Mouse (Mus musculus): ENCODE measurements around the gene Hebp1. TPM values are rescaled to one million over a fixed set of nuclear protein-coding genes. Genes with fewer than 3 reads are reported as not detected.

Hebp1 gene
- polyA plus RNA-seq, 1 experiment = 53.8 TPM

GRCm38 (mm10) chr6:135191906-135192305, 5.9 kb downstream of the Hebp1 start:
- WGBS = 79% methylated on average over 1 of the region's 1 CpGs
- Histone ChIP-seq H3K27ac (ENCODE audit: insufficient read depth, low read length) (no peak overlapping the region), H3K27me3 (ENCODE audit: control insufficient read depth, insufficient read depth, low read length) (no peaks in the 10 kb centered on the region), H3K4me1 (ENCODE audit: control insufficient read depth, insufficient read depth, insufficient read length) (no peaks in the 10 kb centered on the region), H3K36me3 (ENCODE audit: control insufficient read depth, insufficient read depth, low read length) (no peaks in the 10 kb centered on the region), H3K4me3 (ENCODE audit: extremely low read depth, insufficient read depth, insufficient read length) (no peak overlapping the region)
- TF ChIP-seq CTCF (IDR thresholded peaks at IDR 0.05; ENCODE audit: extremely low read depth, insufficient read depth, insufficient read length, insufficient replicate concordance) = no peak
- TF ChIP-seq POLR2A (IDR thresholded peaks at IDR 0.05; ENCODE audit: low read depth, low read length) = no peak
- no peak for DNase-seq (ENCODE audit: low read depth in 1 of 2, low spot score in 2 of 2)

GRCm38 (mm10) chr6:135190122-135190521, 7.7 kb downstream of the Hebp1 start:
- Histone ChIP-seq H3K4me1 (ENCODE audit: control insufficient read depth, insufficient read depth, insufficient read length) (no peaks in the 10 kb centered on the region), H3K4me3 (ENCODE audit: extremely low read depth, insufficient read depth, insufficient read length) (no peak overlapping the region), H3K36me3 (ENCODE audit: control insufficient read depth, insufficient read depth, low read length) (no peaks in the 10 kb centered on the region), H3K27ac (ENCODE audit: insufficient read depth, low read length) (no peak overlapping the region), H3K27me3 (ENCODE audit: control insufficient read depth, insufficient read depth, low read length) (no peaks in the 10 kb centered on the region)
- no peak for DNase-seq (ENCODE audit: low read depth in 1 of 2, low spot score in 2 of 2)
- TF ChIP-seq POLR2A (IDR thresholded peaks at IDR 0.05; ENCODE audit: low read depth, low read length) = no peak
- TF ChIP-seq CTCF (IDR thresholded peaks at IDR 0.05; ENCODE audit: extremely low read depth, insufficient read depth, insufficient read length, insufficient replicate concordance) = no peak
- 87% methylated on average over 6 of the region's 6 CpGs for WGBS

DNA sequence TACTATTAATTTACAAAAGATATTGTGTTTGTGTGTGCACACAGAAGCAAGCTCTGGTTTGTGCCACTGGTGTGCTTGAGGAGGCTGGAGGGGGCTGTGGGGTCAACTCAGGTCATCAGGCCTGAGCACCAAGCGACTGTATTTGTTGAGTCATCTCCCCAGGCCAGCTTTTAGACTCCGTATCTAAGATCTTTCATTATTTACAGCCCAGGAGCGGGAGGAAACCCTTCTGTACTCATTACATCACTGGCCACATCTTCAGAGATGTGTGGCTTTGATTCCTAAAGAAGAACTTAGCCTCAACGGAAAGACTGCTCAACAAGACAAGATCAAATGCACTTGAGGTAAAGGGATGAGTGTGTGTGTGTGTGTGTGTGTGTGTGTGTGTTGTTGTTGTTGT, 9.2 kb downstream of the Hebp1 start:
- WGBS = 27% methylated on average over 4 of the region's 4 CpGs
- no peak overlapping the region for H3K27ac ChIP-seq (ENCODE audit: insufficient read depth, low read length)
- no peak for DNase-seq (ENCODE audit: low read depth in 1 of 2, low spot score in 2 of 2)
- no peak overlapping the region for H3K4me3 ChIP-seq (ENCODE audit: extremely low read depth, insufficient read depth, insufficient read length)
- no peaks in the 10 kb centered on the region for H3K36me3 ChIP-seq (ENCODE audit: control insufficient read depth, insufficient read depth, low read length)
- no peak for TF ChIP-seq CTCF (IDR thresholded peaks at IDR 0.05; ENCODE audit: extremely low read depth, insufficient read depth, insufficient read length, insufficient replicate concordance)
- TF ChIP-seq POLR2A (IDR thresholded peaks at IDR 0.05; ENCODE audit: low read depth, low read length) = no peak
- H3K27me3 ChIP-seq (ENCODE audit: control insufficient read depth, insufficient read depth, low read length) = no peaks in the 10 kb centered on the region
- no peaks in the 10 kb centered on the region for H3K4me1 ChIP-seq (ENCODE audit: control insufficient read depth, insufficient read depth, insufficient read length)

DNA sequence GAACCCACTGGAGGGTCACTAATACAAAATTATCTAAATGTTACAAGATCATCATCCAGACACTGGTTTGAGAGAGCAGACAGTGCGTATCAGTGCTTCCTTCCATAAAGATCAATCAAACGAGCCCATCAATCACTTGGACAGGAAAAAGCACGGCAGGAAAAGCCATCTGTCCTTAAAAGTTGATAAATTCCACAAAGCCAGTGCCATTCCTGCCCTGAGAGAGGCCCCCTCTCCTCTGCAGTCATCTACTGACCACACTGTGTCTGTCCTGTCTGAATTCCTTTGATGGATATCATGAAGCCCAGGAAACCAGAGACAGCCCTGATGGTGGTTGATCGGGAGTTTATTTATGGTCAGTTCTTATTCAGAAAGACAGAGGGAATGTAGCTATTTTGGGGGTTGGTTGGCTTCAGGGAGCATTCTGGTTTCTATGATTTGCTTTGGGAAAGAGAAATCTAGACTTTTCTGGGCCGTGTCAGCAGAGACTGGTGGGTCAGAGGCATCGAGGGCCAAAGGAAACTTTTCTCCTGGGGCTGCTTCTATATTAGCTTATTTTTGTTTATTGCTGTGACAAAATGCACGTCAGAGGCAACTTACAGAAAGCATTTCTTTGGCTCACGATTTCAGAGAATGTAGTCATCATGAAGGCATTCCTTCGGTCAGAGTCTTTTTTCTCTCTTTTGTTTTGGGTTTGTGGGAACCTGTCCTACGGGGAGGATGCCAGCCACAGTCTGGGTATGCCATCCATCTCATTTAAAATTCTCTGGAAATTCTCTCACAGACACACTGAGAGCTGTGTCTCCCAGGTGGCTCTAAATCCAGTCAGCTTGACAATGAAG, 10.5 kb downstream of the Hebp1 start:
- 84% methylated on average over 10 of the region's 10 CpGs for WGBS
- no peaks in the 10 kb centered on the region for H3K4me1 ChIP-seq (ENCODE audit: control insufficient read depth, insufficient read depth, insufficient read length)

GRCm38 (mm10) chr6:135183961-135184360, 13.9 kb downstream of the Hebp1 start:
- Histone ChIP-seq H3K27ac (ENCODE audit: insufficient read depth, low read length) (no peak overlapping the region), H3K4me3 (ENCODE audit: extremely low read depth, insufficient read depth, insufficient read length) (no peak overlapping the region), H3K27me3 (ENCODE audit: control insufficient read depth, insufficient read depth, low read length) (no peaks in the 10 kb centered on the region), H3K4me1 (ENCODE audit: control insufficient read depth, insufficient read depth, insufficient read length) (no peaks in the 10 kb centered on the region), H3K36me3 (ENCODE audit: control insufficient read depth, insufficient read depth, low read length) (no peaks in the 10 kb centered on the region)
- no peak for DNase-seq (ENCODE audit: low read depth in 1 of 2, low spot score in 2 of 2)
- no peak for TF ChIP-seq CTCF (IDR thresholded peaks at IDR 0.05; ENCODE audit: extremely low read depth, insufficient read depth, insufficient read length, insufficient replicate concordance)
- TF ChIP-seq POLR2A (IDR thresholded peaks at IDR 0.05; ENCODE audit: low read depth, low read length) = no peak
- 20% methylated on average over 8 of the region's 8 CpGs for WGBS

More for the DNA sequence above, 10.5 kb downstream of the Hebp1 start:
- no peak for DNase-seq (ENCODE audit: low read depth in 1 of 2, low spot score in 2 of 2)
- H3K36me3 ChIP-seq (ENCODE audit: control insufficient read depth, insufficient read depth, low read length) = no peaks in the 10 kb centered on the region
- H3K27me3 ChIP-seq (ENCODE audit: control insufficient read depth, insufficient read depth, low read length) = no peaks in the 10 kb centered on the region
- H3K27ac ChIP-seq (ENCODE audit: insufficient read depth, low read length) = no peak overlapping the region
- no peak overlapping the region for H3K4me3 ChIP-seq (ENCODE audit: extremely low read depth, insufficient read depth, insufficient read length)
- TF ChIP-seq POLR2A (IDR thresholded peaks at IDR 0.05; ENCODE audit: low read depth, low read length) (no peak), CTCF (IDR thresholded peaks at IDR 0.05; ENCODE audit: extremely low read depth, insufficient read depth, insufficient read length, insufficient replicate concordance) (no peak)

DNA sequence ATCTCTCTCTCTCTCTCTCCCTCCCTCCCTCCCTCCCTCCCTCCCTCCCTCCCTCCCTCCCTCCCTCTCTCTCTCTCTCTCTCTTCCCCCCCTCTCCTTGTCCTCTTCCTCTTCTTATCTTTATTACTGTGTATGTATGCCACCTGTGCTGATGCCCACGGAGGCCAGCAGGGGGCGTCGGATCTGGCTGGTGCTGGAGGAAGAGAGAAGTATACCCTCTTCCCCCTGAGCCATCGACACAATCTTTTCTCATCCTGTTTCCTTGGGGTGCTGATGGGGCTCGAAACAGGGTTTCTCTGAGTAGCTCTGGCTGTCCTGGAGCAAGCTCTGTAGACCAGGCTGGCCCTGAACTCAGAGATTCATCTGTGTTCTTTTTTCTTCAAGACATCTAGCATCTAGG, 14.9 kb downstream of the Hebp1 start:
- Histone ChIP-seq H3K27ac (ENCODE audit: insufficient read depth, low read length) (no peak overlapping the region), H3K27me3 (ENCODE audit: control insufficient read depth, insufficient read depth, low read length) (no peaks in the 10 kb centered on the region), H3K4me3 (ENCODE audit: extremely low read depth, insufficient read depth, insufficient read length) (no peak overlapping the region), H3K4me1 (ENCODE audit: control insufficient read depth, insufficient read depth, insufficient read length) (no peaks in the 10 kb centered on the region), H3K36me3 (ENCODE audit: control insufficient read depth, insufficient read depth, low read length) (no peaks in the 10 kb centered on the region)
- WGBS = 45% methylated on average over 5 of the region's 5 CpGs
- DNase-seq (ENCODE audit: low read depth in 1 of 2, low spot score in 2 of 2) = no peak
- TF ChIP-seq CTCF (IDR thresholded peaks at IDR 0.05; ENCODE audit: extremely low read depth, insufficient read depth, insufficient read length, insufficient replicate concordance) = no peak
- no peak for TF ChIP-seq POLR2A (IDR thresholded peaks at IDR 0.05; ENCODE audit: low read depth, low read length)

DNA sequence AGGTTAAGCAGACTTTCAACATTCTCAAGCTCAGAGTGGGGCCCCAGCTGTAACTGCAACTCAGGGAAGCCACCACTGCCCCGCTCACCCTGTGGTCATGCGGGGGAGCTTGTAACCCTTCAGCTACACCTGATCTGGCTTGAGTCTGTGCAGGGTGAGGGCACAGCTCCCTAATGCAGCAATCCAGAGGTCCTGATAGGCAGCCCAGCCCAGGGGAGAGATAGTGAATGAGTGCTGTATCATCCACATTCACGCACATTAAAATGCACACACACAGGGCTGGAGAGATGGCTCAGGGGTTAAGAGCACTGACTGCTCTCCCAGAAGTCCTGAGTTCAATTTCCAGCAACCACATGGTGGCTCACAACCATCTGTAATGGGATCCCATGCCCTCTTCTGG, 19.2 kb downstream of the Hebp1 start:
- Histone ChIP-seq H3K27me3 (ENCODE audit: control insufficient read depth, insufficient read depth, low read length) (no peaks in the 10 kb centered on the region), H3K4me1 (ENCODE audit: control insufficient read depth, insufficient read depth, insufficient read length) (no peaks in the 10 kb centered on the region), H3K27ac (ENCODE audit: insufficient read depth, low read length) (no peak overlapping the region), H3K4me3 (ENCODE audit: extremely low read depth, insufficient read depth, insufficient read length) (no peak overlapping the region), H3K36me3 (ENCODE audit: control insufficient read depth, insufficient read depth, low read length) (no peaks in the 10 kb centered on the region)
- no peak for DNase-seq (ENCODE audit: low read depth in 1 of 2, low spot score in 2 of 2)
- WGBS = 45% methylated on average over 3 of the region's 3 CpGs
- TF ChIP-seq CTCF (IDR thresholded peaks at IDR 0.05; ENCODE audit: extremely low read depth, insufficient read depth, insufficient read length, insufficient replicate concordance) (no peak), POLR2A (IDR thresholded peaks at IDR 0.05; ENCODE audit: low read depth, low read length) (no peak)

Data from spleen, adult 2 months (tissue).